Mouse (Mus musculus) brain, adult 2 months (tissue): ENCODE results near the gene Brd7.

Experiments
- DNase-seq: peaks from one replicate; pipeline ENCODE4 v3.0.0; 2011; ENCODE audit warnings: low read depth, low spot score

The Brd7 gene

GRCm38 (mm10) chr8:88285469-88286356, 76.3 kb downstream of the Brd7 start:
- DNase-seq = no peak

- no peak for DNase-seq
Measured at GRCm38 (mm10) chr8:88284738-88285137, 77.3 kb downstream of the Brd7 start.

GRCm38 (mm10) chr8:88283243-88284115, 78.5 kb downstream of the Brd7 start:
- DNase-seq = no peak

GRCm38 (mm10) chr8:88282684-88283083, 79.3 kb downstream of the Brd7 start:
- no peak for DNase-seq
